Mouse (Mus musculus) ES-Bruce4 (cell line): Measurements from ENCODE around the gene Olfr654. TPM values are rescaled to one million over a fixed set of nuclear protein-coding genes. Genes with fewer than 3 reads are reported as not detected.

Experiments
- H3K27ac ChIP-seq: 2 replicates; pipeline ENCODE4 v1.5.1; 2012; ENCODE audit warnings: low read length, inconsistent platforms; ENCODE audit not compliant: insufficient read depth
- H3K27me3 ChIP-seq: 2 replicates; pipeline ENCODE4 v1.6.1; 2012; ENCODE audit warnings: mild to moderate bottlenecking, low read length, inconsistent platforms; ENCODE audit not compliant: control insufficient read depth, poor library complexity, insufficient read depth, severe bottlenecking
- H3K36me3 ChIP-seq: 2 replicates; pipeline ENCODE4 v1.6.1; 2012; ENCODE audit warnings: inconsistent platforms, mild to moderate bottlenecking, low read length, moderate library complexity; ENCODE audit not compliant: control insufficient read depth, poor library complexity, insufficient read depth, severe bottlenecking
- H3K4me1 ChIP-seq: one replicate; pipeline ENCODE4 v1.8.1; 2011; ENCODE audit warnings: low read length; ENCODE audit not compliant: control insufficient read depth, insufficient read depth
- H3K4me3 ChIP-seq: 2 replicates; pipeline ENCODE4 v1.5.1; 2011; ENCODE audit warnings: low read depth, mild to moderate bottlenecking, low read length
- H3K9ac ChIP-seq: 2 replicates; pipeline ENCODE4 v1.6.1; 2012; ENCODE audit warnings: low read depth, mild to moderate bottlenecking, inconsistent platforms; ENCODE audit not compliant: poor library complexity, severe bottlenecking
- H3K9me3 ChIP-seq: replicated peaks from 2 replicates; pipeline ENCODE4 v1.6.1; 2012; ENCODE audit warnings: mild to moderate bottlenecking, low read length, inconsistent platforms; ENCODE audit not compliant: control insufficient read depth, poor library complexity, insufficient read depth, severe bottlenecking
- CTCF ChIP-seq: IDR thresholded peaks from one replicate; pipeline ENCODE4 v1.8.1; 2011; ENCODE audit warnings: low read depth, low read length
- EP300 ChIP-seq: IDR thresholded peaks from 2 replicates; pipeline ENCODE4 v1.6.1; 2011; ENCODE audit warnings: low read depth, low read length; ENCODE audit not compliant: insufficient read depth
- POLR2A ChIP-seq: IDR thresholded peaks from one replicate; pipeline ENCODE4 v1.8.1; 2011; ENCODE audit warnings: low read length; ENCODE audit not compliant: insufficient read depth
- polyA plus RNA-seq: library from polyadenylated mRNA; stranded (reverse); fragments of >200 nt; gene quantifications from 2 replicates; pipeline ENCODE4 v1.2.4, GENCODE M21; 2011; ENCODE audit warnings: low read depth; ENCODE audit not compliant: missing spikeins, insufficient read depth, insufficient read length

Gene Olfr654
- polyA plus RNA-seq, 1 experiment = not detected

DNA sequence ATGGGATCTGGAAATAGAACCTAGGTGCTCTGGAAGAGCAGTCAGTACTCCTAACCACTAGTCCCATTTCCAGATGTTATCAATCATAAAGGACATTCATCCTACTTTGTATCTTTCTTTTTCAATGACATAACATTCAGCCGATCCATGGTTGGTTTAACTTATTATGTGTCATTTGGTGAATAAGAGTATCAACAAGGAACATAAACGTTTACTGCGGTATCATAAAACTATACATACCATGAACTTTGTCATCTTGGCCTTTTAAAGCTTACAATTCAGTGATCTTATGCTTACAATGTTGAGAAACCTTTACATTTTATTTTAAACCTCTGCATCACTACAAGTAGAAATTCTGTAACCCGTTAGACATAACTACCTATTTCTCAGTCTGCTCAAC, 5.4 kb upstream of the Olfr654 start:
- TF ChIP-seq POLR2A (no peak), CTCF (no peak), EP300 (no peak)
- Histone ChIP-seq H3K27ac (no peak overlapping the region), H3K4me1 (no peaks in the 10 kb centered on the region), H3K27me3 (no peaks in the 10 kb centered on the region), H3K4me3 (no peak overlapping the region), H3K9me3 (no peaks in the 10 kb centered on the region), H3K36me3 (no peaks in the 10 kb centered on the region), H3K9ac (no peak overlapping the region)

- H3K36me3 ChIP-seq = no peaks in the 10 kb centered on the region
- no peak overlapping the region for H3K9ac ChIP-seq
- no peaks in the 10 kb centered on the region for H3K4me1 ChIP-seq
- no peak overlapping the region for H3K4me3 ChIP-seq
- H3K27me3 ChIP-seq = no peaks in the 10 kb centered on the region
- no peak overlapping the region for H3K27ac ChIP-seq
- no peaks in the 10 kb centered on the region for H3K9me3 ChIP-seq
- no peak for TF ChIP-seq EP300
- no peak for TF ChIP-seq CTCF
- TF ChIP-seq POLR2A = no peak
Measured at GRCm38 (mm10) chr7:104588274-104588673, 1.4 kb downstream of the Olfr654 start.

DNA sequence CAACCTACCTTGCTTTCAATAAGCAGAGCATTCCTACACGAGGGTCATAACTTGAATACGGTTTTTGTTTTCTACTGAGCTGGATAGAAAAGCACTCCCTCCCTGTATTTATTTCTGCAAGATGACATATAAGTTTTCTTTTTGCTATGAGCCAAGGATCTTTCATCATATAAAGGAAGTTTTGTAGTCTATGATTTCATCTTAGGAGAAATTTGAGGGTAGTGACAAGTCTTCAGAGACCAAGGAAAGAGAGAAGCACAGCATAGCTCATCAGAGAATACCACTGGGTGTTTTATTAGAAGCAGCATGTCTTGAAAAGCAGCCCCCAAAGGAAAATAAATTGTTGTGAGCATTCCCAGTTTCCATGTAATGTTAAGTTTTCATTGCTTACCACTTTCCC, 14.9 kb downstream of the Olfr654 start, which contains the start of gene Olfr655:
Olfr655 (minus strand) TSS at position 101 of the 400 bp plus-strand sequence.
- Histone ChIP-seq H3K36me3 (no peaks in the 10 kb centered on the region), H3K9ac (no peak within 1 kb of the TSS), H3K27me3 (no peaks in the 10 kb centered on the region), H3K27ac (no peak within 1 kb of the TSS), H3K4me3 (no peak within 1 kb of the TSS), H3K4me1 (no peaks in the 10 kb centered on the region), H3K9me3 (no peaks in the 10 kb centered on the region)
- TF ChIP-seq POLR2A (no peak), EP300 (no peak), CTCF (no peak)

GRCm38 (mm10) chr7:104603173-104603572, 16.3 kb downstream of the Olfr654 start:
- Histone ChIP-seq H3K4me3 (no peak overlapping the region), H3K9me3 (no peaks in the 10 kb centered on the region), H3K27ac (no peak overlapping the region), H3K36me3 (no peaks in the 10 kb centered on the region), H3K27me3 (no peaks in the 10 kb centered on the region), H3K4me1 (no peaks in the 10 kb centered on the region), H3K9ac (no peak overlapping the region)
- TF ChIP-seq CTCF (peak; percentile 79), EP300 (no peak)

DNA sequence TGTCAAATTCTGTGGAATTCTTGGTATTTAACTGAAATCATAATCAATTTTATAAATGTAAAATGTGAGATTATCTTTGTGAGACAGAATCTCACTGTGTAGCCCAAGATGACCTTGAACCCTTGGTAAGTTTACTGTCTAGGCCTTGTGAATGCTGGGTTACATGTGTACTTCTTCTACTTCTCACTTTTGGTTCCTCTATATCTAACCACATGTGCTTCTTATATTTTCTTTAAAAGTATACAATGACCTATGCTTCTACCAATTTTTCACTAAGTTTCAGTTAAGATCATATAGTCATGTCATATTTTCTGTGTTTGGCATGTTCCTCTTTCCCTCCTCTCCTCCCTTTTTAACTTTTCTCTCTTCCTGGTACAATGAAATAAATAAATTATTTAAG, 17.9 kb downstream of the Olfr654 start:
- Histone ChIP-seq H3K4me1 (no peaks in the 10 kb centered on the region), H3K4me3 (no peak overlapping the region), H3K27me3 (no peaks in the 10 kb centered on the region), H3K27ac (no peak overlapping the region), H3K9ac (no peak overlapping the region), H3K9me3 (no peaks in the 10 kb centered on the region), H3K36me3 (no peaks in the 10 kb centered on the region)
- TF ChIP-seq EP300 = no peak
- no peak for TF ChIP-seq CTCF
- no peak for TF ChIP-seq POLR2A

DNA sequence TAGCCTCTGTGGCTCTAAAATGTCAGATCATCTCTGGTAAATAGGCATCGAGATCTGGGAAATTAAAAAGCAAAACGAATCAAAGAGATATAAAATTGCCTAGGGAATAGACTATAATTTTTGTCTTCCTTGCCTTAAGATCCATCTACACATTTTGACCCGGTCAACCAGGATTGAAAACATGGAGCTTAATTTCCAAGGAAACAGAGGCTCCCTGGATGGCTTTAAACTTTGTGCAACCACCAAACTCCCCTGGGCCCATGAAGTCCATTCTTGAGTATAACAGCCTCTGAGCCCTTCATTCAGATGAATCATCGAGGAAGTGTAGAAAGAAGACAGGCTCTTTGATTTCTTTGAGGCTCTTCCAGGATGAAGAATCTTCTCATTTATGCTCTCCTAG, 26.8 kb downstream of the Olfr654 start, which contains the start of gene Olfr656:
Olfr656 (plus strand) TSS at position 301 of the 400 bp plus-strand sequence.
- Histone ChIP-seq H3K4me1 (no peaks in the 10 kb centered on the region), H3K9me3 (no peaks in the 10 kb centered on the region), H3K9ac (no peak within 1 kb of the TSS), H3K27ac (no peak within 1 kb of the TSS), H3K27me3 (no peaks in the 10 kb centered on the region), H3K4me3 (no peak within 1 kb of the TSS), H3K36me3 (no peaks in the 10 kb centered on the region)
- TF ChIP-seq POLR2A (no peak), EP300 (no peak)
